ENCODE assay signal across 8 mouse cellular contexts in genomic region chr11:117317429-117318101, GRCm38 (mm10).
DNase-seq lines count a peak whose midpoint lies in the region; ATAC-seq and TF ChIP-seq lines count a peak whose summit lies in the region.

No protein-coding gene starts in this region.

- WGBS in midbrain, embryonic 16.5 days, result 14% methylated on average over 20 of the region's 20 CpGs

- peak overlapping the region; percentile 74 for H3K27ac ChIP-seq in midbrain, embryonic 16.5 days (ENCODE audit: low read length)

- no peaks in the 10 kb centered on the region for H3K36me3 ChIP-seq in midbrain, embryonic 16.5 days (ENCODE audit: control insufficient read depth, insufficient read depth, low read length)

- no peaks in the 10 kb centered on the region for H3K27me3 ChIP-seq in midbrain, embryonic 16.5 days (ENCODE audit: control insufficient read depth, insufficient read depth, low read depth, low read length)

- H3K4me3 ChIP-seq in midbrain, embryonic 16.5 days (ENCODE audit: low read depth, low read length), result no peak overlapping the region

- H3K9ac ChIP-seq in midbrain, embryonic 16.5 days (ENCODE audit: low read depth, low read length), result peak overlapping the region; percentile 36; the same call in 1 of the 2 replicates

- peak overlapping the region; percentile 30 for H3K4me2 ChIP-seq in midbrain, embryonic 16.5 days (ENCODE audit: low read length)

- TF ChIP-seq POLR2A in brain, embryonic 14.5 days (IDR thresholded peaks at IDR 0.05; ENCODE audit: borderline replicate concordance, extremely low read depth, insufficient read depth, insufficient read length, poor library complexity, severe bottlenecking), result no peak

- peak; percentile 71 for DNase-seq in layer of hippocampus, adult 9-11 months
- no peak for DNase-seq in layer of hippocampus, adult 11-12 months (ENCODE audit: low spot score)
- DNase-seq in brain, embryonic 14.5 days (ENCODE audit: low read depth), result peak; percentile 58
- DNase-seq in gastrocnemius, adult 18-20 months (ENCODE audit: low spot score), result peak; percentile 58
- peak; percentile 81 for DNase-seq in left cerebral cortex, postnatal 4 days
- DNase-seq in testis, postnatal 14 days (ENCODE audit: low spot score), result no peak
- DNase-seq in cerebellum, adult 11-12 months, result no peak

- ATAC-seq in midbrain, embryonic 16.5 days, result no peak

- no peak for TF ChIP-seq CTCF in brain, embryonic 14.5 days (IDR thresholded peaks at IDR 0.05; ENCODE audit: borderline replicate concordance, extremely low read depth, insufficient read depth, insufficient read length)

- intact Hi-C loops in left cerebral cortex, postnatal 4 days (cut with DNase I), result no loop called here

- peaks cover 26% of the 10 kb centered on the region for H3K4me1 ChIP-seq in midbrain, embryonic 16.5 days (ENCODE audit: control insufficient read depth, insufficient read depth, low read length)

- no peaks in the 10 kb centered on the region for H3K9me3 ChIP-seq in midbrain, embryonic 16.5 days (replicated peaks; ENCODE audit: control insufficient read depth, low read length, poor library complexity, severe bottlenecking)

Comparison
In these comparisons a context has a peak if more than half of its experiments do, and no peak if none do; other contexts are left out.
1. DNase-seq: peak in layer of hippocampus, adult 9-11 months (single experiment), brain, embryonic 14.5 days (single experiment), gastrocnemius, adult 18-20 months (single experiment) and left cerebral cortex, postnatal 4 days (single experiment); none in layer of hippocampus, adult 11-12 months (single experiment), testis, postnatal 14 days (single experiment) and cerebellum, adult 11-12 months (single experiment).